Mouse (Mus musculus): Measurements from ENCODE around the gene Trappc1.

Gene Trappc1

GRCm38 (mm10) chr11:69331152-69331551, 7.4 kb downstream of the Trappc1 start:
- DNase-seq (ENCODE audit: low spot score), result no peak

GRCm38 (mm10) chr11:69331929-69332405, 8.2 kb downstream of the Trappc1 start:
- peak; percentile 83 for DNase-seq (ENCODE audit: low spot score)

GRCm38 (mm10) chr11:69332713-69333253, 9.0 kb downstream of the Trappc1 start:
- DNase-seq (ENCODE audit: low spot score), result no peak

- DNase-seq (ENCODE audit: low spot score), result no peak
Measured at GRCm38 (mm10) chr11:69333922-69334321, 10.1 kb downstream of the Trappc1 start.

GRCm38 (mm10) chr11:69334796-69335195, 11.0 kb downstream of the Trappc1 start:
- no peak for DNase-seq (ENCODE audit: low spot score)

- DNase-seq (ENCODE audit: low spot score), result peak; percentile 78
Measured at GRCm38 (mm10) chr11:69340161-69341131, 16.7 kb downstream of the Trappc1 start, which contains the start of gene Rnf227. Gene Rnf227, plus strand, starts transcription at chr11:69340461.

- no peak for DNase-seq (ENCODE audit: low spot score)
Measured at GRCm38 (mm10) chr11:69346441-69346840, 22.7 kb downstream of the Trappc1 start.

- no peak for DNase-seq (ENCODE audit: low spot score)
Measured at GRCm38 (mm10) chr11:69356544-69356943, 32.8 kb downstream of the Trappc1 start.

- no peak for DNase-seq (ENCODE audit: low spot score)
Measured at GRCm38 (mm10) chr11:69357690-69358089, 33.9 kb downstream of the Trappc1 start.

- DNase-seq (ENCODE audit: low spot score), result no peak
Measured at GRCm38 (mm10) chr11:69362021-69362420, 38.2 kb downstream of the Trappc1 start.

GRCm38 (mm10) chr11:69362479-69362878, 38.7 kb downstream of the Trappc1 start:
- no peak for DNase-seq (ENCODE audit: low spot score)

GRCm38 (mm10) chr11:69364376-69364775, 40.6 kb downstream of the Trappc1 start:
- DNase-seq (ENCODE audit: low spot score), result no peak

GRCm38 (mm10) chr11:69364910-69365309, 41.1 kb downstream of the Trappc1 start:
- peak; percentile 73 for DNase-seq (ENCODE audit: low spot score)

GRCm38 (mm10) chr11:69365722-69366121, 41.9 kb downstream of the Trappc1 start:
- DNase-seq (ENCODE audit: low spot score), result no peak

GRCm38 (mm10) chr11:69366157-69366854, 42.5 kb downstream of the Trappc1 start:
- DNase-seq (ENCODE audit: low spot score), result peak; percentile 89

GRCm38 (mm10) chr11:69366855-69367615, 43.3 kb downstream of the Trappc1 start:
- DNase-seq (ENCODE audit: low spot score), result peak; percentile 41

GRCm38 (mm10) chr11:69367616-69368355, 44.0 kb downstream of the Trappc1 start:
- DNase-seq (ENCODE audit: low spot score), result peak; percentile 66

GRCm38 (mm10) chr11:69368356-69369214, 44.8 kb downstream of the Trappc1 start:
- peak; percentile 63 for DNase-seq (ENCODE audit: low spot score)

- peak; percentile 28 for DNase-seq (ENCODE audit: low spot score)
Measured at GRCm38 (mm10) chr11:69369215-69369989, 45.6 kb downstream of the Trappc1 start, which contains the start of gene Chd3. Gene Chd3, minus strand, starts transcription at chr11:69369406.

All from retina, embryonic 14.5 days (tissue).